Mouse (Mus musculus) forebrain, postnatal 0 days (tissue): ENCODE measurements around the gene Cpsf4l. TPM values are rescaled to one million over a fixed set of nuclear protein-coding genes. Genes with fewer than 3 reads are reported as not detected.
A peak's percentile ranks its signal among the peaks of the same experiment; 100 is the strongest.

ENCODE experiments used
- ATAC-seq: fragments of 200-750 bp; cut with Nextera tagmentation; 2 replicates; pipeline ENCODE4 v1.8.0; 2017; ENCODE audit warnings: mild to moderate bottlenecking, moderate library complexity
- DNase-seq: peaks from one replicate; pipeline ENCODE4 v3.0.0-alpha.2; 2015
- H3K27ac ChIP-seq: fragments of 300-500 bp; sonication (generic); 2 replicates; pipeline ENCODE4 v1.5.1; 2014; ENCODE audit warnings: low read depth, mild to moderate bottlenecking, antibody characterized with exemption, low read length, moderate library complexity, mixed read lengths
- H3K27me3 ChIP-seq: fragments of 300-500 bp; sonication (generic); 2 replicates; pipeline ENCODE4 v1.6.1; 2014; ENCODE audit warnings: mild to moderate bottlenecking, low read length, mixed read lengths; ENCODE audit not compliant: insufficient read depth
- H3K36me3 ChIP-seq: fragments of 300-500 bp; sonication (generic); 2 replicates; pipeline ENCODE4 v1.6.1; 2014; ENCODE audit warnings: mild to moderate bottlenecking, moderate library complexity; ENCODE audit not compliant: insufficient read depth
- H3K4me1 ChIP-seq: fragments of 300-500 bp; sonication (generic); 2 replicates; pipeline ENCODE4 v1.6.1; 2014; ENCODE audit warnings: antibody characterized with exemption; ENCODE audit not compliant: insufficient read depth
- H3K4me2 ChIP-seq: fragments of 300-500 bp; sonication (generic); 2 replicates; pipeline ENCODE4 v1.6.1; 2014; ENCODE audit warnings: low read depth, mild to moderate bottlenecking, moderate library complexity
- H3K4me3 ChIP-seq: fragments of 300-500 bp; sonication (generic); 2 replicates; pipeline ENCODE4 v1.5.1; 2014; ENCODE audit warnings: low read depth, low read length, mixed read lengths
- H3K9ac ChIP-seq: fragments of 300-500 bp; sonication (generic); 2 replicates; pipeline ENCODE4 v1.6.1; 2014; ENCODE audit warnings: mild to moderate bottlenecking
- H3K9me3 ChIP-seq: fragments of 300-500 bp; sonication (generic); 2 replicates; pipeline ENCODE4 v1.6.1; 2016; ENCODE audit warnings: low read length
- CTCF ChIP-seq: sonication (generic); IDR thresholded peaks from 2 replicates; pipeline ENCODE4 v1.5.1; 2016; ENCODE audit warnings: antibody characterized with exemption, control low read depth, low read depth
- WGBS: fragments of 180-500 bp; shearing (Covaris S2); extraction: QIAGEN DNeasy Blood & Tissue Kit; methylation state at CpG from one replicate; pipeline ENCODE4 v1.1.7; 2014; 5-methylcytosine and 5-hydroxymethylcytosine counted together
- polyA plus RNA-seq: library from polyadenylated mRNA; unstranded; fragments of >200 nt; fragmentation: Nextera tagmentation; extraction: Ambion mirVana; gene quantifications from 2 replicates; pipeline ENCODE4 v1.2.1, GENCODE M21; 2015
- total RNA-seq: library from RNA; depleted of rRNA; stranded (reverse); fragments of >200 nt; gene quantifications from 2 replicates; pipeline ENCODE4 v1.2.3, GENCODE M21; 2014

Gene Cpsf4l
- total and polyA plus RNA-seq, 2 experiments from 2014 or later = 0.30 TPM; not detected in 1

- ATAC-seq = no peak
- Histone ChIP-seq H3K9me3 (no peaks in the 10 kb centered on the region), H3K27ac (no peak overlapping the region), H3K4me1 (0 out of 2 replicates have a peak, but pooled peaks cover under 1% of the 10 kb centered on the region), H3K36me3 (peaks cover 11% of the 10 kb centered on the region), H3K4me2 (no peak overlapping the region), H3K9ac (peak overlapping the region; percentile 10; the same call in 1 of the 2 replicates), H3K27me3 (no peaks in the 10 kb centered on the region), H3K4me3 (no peak overlapping the region)
- no peak for TF ChIP-seq CTCF
- 86% methylated on average over 2 of the region's 2 CpGs for WGBS
- no peak for DNase-seq
Measured at GRCm38 (mm10) chr11:113677378-113677777, 32.4 kb downstream of the Cpsf4l start.

DNA sequence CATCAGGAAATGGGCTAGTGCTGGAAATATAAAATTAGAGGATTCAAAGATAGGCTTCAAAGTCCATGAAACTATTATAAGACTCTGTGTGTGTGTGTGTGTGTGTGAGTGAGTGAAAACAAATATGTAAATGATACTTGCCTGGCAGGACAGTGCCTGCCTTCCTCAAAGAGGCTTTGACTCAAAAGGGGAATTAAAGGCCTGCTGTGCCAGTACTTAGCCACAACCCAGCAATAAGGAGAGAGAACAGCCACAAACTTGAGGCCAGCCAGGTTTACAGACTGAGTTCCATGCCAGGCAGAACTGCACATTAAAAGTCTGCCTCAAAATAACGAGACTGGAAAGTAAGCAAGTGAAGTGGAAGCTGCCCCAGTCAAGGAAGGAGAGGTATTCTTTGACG, 33.0 kb downstream of the Cpsf4l start:
- no peak overlapping the region for H3K9ac ChIP-seq
- ATAC-seq (no peak), DNase-seq (no peak)
- no peak overlapping the region for H3K27ac ChIP-seq
- TF ChIP-seq CTCF = no peak
- peaks cover 11% of the 10 kb centered on the region for H3K36me3 ChIP-seq
- H3K4me3 ChIP-seq = no peak overlapping the region
- no peak overlapping the region for H3K4me2 ChIP-seq
- no peaks in the 10 kb centered on the region for H3K4me1 ChIP-seq
- WGBS = 50% methylated on average over 2 of the region's 2 CpGs
- no peaks in the 10 kb centered on the region for H3K27me3 ChIP-seq
- H3K9me3 ChIP-seq = no peaks in the 10 kb centered on the region

DNA sequence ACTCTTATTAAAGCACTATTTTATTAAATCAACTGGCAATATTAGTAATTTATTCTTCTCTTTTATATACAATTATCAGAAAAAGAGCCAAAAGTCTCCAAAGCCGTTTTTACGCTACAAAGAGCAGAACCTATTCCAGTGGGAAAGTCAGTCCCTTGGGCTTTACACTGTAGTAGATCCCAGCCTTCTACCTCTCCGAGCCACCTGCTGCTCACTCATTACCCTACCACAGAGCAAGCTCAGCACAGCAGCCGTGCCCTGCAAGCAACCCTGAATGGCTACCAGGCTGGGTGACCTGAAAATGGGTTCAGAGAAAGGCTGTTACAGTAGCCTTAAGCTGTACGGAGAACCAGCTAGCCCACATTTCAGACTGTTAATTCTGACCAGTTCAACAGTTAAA, 35.2 kb downstream of the Cpsf4l start:
- TF ChIP-seq CTCF = no peak
- Histone ChIP-seq H3K9me3 (no peaks in the 10 kb centered on the region), H3K4me1 (no peaks in the 10 kb centered on the region), H3K4me2 (no peak overlapping the region), H3K27ac (no peak overlapping the region), H3K4me3 (no peak overlapping the region), H3K36me3 (peaks cover 11% of the 10 kb centered on the region), H3K27me3 (no peaks in the 10 kb centered on the region), H3K9ac (no peak overlapping the region)
- DNase-seq = no peak
- no peak for ATAC-seq
- WGBS = 84% methylated on average over 5 of the region's 5 CpGs

DNA sequence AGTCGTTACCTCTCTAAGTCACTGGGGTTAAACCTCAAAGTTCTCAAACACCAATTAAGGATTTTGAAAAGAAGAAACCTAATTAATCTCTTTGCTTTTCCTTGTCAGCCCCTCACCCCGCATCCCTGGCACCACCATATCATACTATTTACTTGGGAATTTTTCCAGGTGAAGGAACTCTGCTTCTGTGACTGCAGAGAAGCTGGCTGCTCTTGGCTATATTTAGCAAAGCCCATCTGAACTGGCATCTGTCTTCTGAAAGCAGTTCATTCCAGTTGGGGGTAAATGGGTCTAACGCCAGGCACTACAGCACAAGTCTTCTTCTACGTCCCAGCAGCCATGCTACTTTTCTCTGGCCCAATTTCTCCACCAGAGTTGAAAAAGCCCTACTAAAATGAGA, 36.2 kb downstream of the Cpsf4l start:
- DNase-seq (peak; percentile 26), ATAC-seq (no peak)
- H3K27me3 ChIP-seq = no peaks in the 10 kb centered on the region
- H3K4me2 ChIP-seq = no peak overlapping the region
- no peak overlapping the region for H3K4me3 ChIP-seq
- 69% methylated on average over 4 of the region's 4 CpGs for WGBS
- no peak overlapping the region for H3K9ac ChIP-seq
- peaks cover 15% of the 10 kb centered on the region for H3K36me3 ChIP-seq
- no peak overlapping the region for H3K27ac ChIP-seq
- H3K9me3 ChIP-seq = no peaks in the 10 kb centered on the region
- no peaks in the 10 kb centered on the region for H3K4me1 ChIP-seq
- no peak for TF ChIP-seq CTCF

- 60% methylated on average over 4 of the region's 4 CpGs for WGBS
- Histone ChIP-seq H3K4me3 (no peak overlapping the region), H3K4me2 (no peak overlapping the region), H3K36me3 (peaks cover 5% of the 10 kb centered on the region; the same call in 1 of the 2 replicates), H3K4me1 (no peaks in the 10 kb centered on the region), H3K27ac (no peak overlapping the region), H3K27me3 (no peaks in the 10 kb centered on the region), H3K9me3 (no peaks in the 10 kb centered on the region), H3K9ac (no peak overlapping the region)
- TF ChIP-seq CTCF = no peak
- no peak for ATAC-seq
- no peak for DNase-seq
Measured at GRCm38 (mm10) chr11:113669711-113670110, 40.1 kb downstream of the Cpsf4l start.

DNA sequence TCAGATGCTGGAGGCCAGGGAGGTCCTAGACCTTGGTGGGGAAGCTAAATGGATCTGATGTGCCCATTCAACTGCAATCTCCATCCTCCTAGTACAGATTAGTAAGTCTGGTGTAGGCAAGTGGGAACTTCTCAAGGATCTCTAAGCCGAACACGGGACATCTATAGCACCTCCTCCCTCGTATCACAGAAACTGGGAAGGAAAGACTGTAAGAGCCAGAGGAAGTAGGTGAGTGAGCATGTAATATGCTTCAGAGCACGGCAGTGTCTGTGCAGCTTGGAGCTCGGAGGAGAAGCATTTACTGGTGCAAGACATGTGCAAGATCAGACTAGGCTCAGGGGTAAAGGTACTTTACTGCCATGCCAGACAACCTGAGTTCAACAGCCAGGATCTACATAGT, 41.0 kb downstream of the Cpsf4l start:
- Histone ChIP-seq H3K9ac (no peak overlapping the region), H3K27ac (no peak overlapping the region), H3K36me3 (peaks cover 7% of the 10 kb centered on the region), H3K9me3 (no peaks in the 10 kb centered on the region), H3K27me3 (no peaks in the 10 kb centered on the region), H3K4me2 (no peak overlapping the region), H3K4me3 (no peak overlapping the region), H3K4me1 (no peaks in the 10 kb centered on the region)
- ATAC-seq (no peak), DNase-seq (no peak)
- no peak for TF ChIP-seq CTCF
- WGBS = 91% methylated on average over 5 of the region's 5 CpGs

DNA sequence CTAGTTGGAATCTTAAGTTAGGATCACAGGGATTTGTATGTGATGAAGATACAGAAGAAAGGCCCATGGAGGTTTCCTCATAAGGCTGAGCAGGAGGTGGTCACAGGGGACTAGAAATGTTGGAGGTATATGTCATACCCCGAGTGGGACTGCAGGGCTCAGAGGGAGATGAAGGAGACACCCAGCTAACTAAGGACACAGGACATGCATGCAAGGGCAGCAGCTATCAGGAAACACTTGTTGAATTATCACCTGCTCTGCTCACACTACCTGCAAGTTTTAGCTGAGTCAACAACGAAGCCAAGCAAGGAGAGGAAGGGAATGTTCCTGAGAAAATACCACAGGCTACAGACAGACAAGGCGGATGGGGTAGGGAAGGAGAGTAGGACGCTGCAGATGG, 42.1 kb downstream of the Cpsf4l start:
- Histone ChIP-seq H3K27me3 (no peaks in the 10 kb centered on the region), H3K27ac (no peak overlapping the region), H3K36me3 (peaks cover 17% of the 10 kb centered on the region), H3K9me3 (no peaks in the 10 kb centered on the region), H3K4me1 (no peaks in the 10 kb centered on the region), H3K4me3 (no peak overlapping the region), H3K4me2 (no peak overlapping the region), H3K9ac (no peak overlapping the region)
- 88% methylated on average over 4 of the region's 4 CpGs for WGBS
- DNase-seq (no peak), ATAC-seq (no peak)
- TF ChIP-seq CTCF = no peak

- Histone ChIP-seq H3K27ac (no peak overlapping the region), H3K4me3 (no peak overlapping the region), H3K4me2 (no peak overlapping the region), H3K36me3 (peaks cover 21% of the 10 kb centered on the region), H3K9ac (no peak overlapping the region), H3K27me3 (no peaks in the 10 kb centered on the region), H3K4me1 (no peaks in the 10 kb centered on the region), H3K9me3 (no peaks in the 10 kb centered on the region)
- WGBS = 58% methylated on average over 2 of the region's 2 CpGs
- no peak for TF ChIP-seq CTCF
- ATAC-seq (no peak), DNase-seq (no peak)
Measured at GRCm38 (mm10) chr11:113667122-113667521, 42.7 kb downstream of the Cpsf4l start.
